Comparison of ENCODE assay signal across 16 mouse cellular contexts in genomic region chr8:126275886-126276285, GRCm38 (mm10). TPM values are rescaled to one million over a fixed set of nuclear protein-coding genes. Genes with fewer than 3 reads are reported as not detected.
"Had no signal": no experiment of that assay in that cellular context is flagged by ENCODE, and none has a peak within 500 bp of the region (broad histone marks: within the 10 kb centered on the region; RNA-seq: fewer than 3 reads in every experiment).

No protein-coding gene starts in this region.

- DNase-seq: lung, adult 18-20 months; lung, embryonic 14.5 days; lung, postnatal 10 days; lung, postnatal 4 days; midbrain, embryonic 14.5 days; retina, postnatal 1 day; right cerebral cortex, adult 18-20 months; right cerebral cortex, postnatal 25 days; right cerebral cortex, postnatal 4 days; spleen, adult 18-20 months; thymus, adult 18-20 months; thymus, postnatal 25 days; thymus, postnatal 4 days had no signal

RNA-seq across cellular contexts. Expression of gene Slc35f3, which starts 22.5 kb away (rescaled TPM):
- total RNA-seq: megakaryocyte, adult 5-6 weeks; megakaryocyte-erythroid progenitor cell, adult 5-6 weeks had no signal
- polyA plus RNA-seq: small intestine, adult 2 months had no signal
